Mouse (Mus musculus) myocyte (in vitro differentiated cells): ENCODE data around the gene Rhox2e. TPM values are rescaled to one million over a fixed set of nuclear protein-coding genes. Genes with fewer than 3 reads are reported as not detected.
"Not testable (repeated sequence)": the region's sequence is repeated elsewhere in the genome, so short reads cannot be mapped to it uniquely, and the experiment has no call there.

Experiments used
- H3K27me3 ChIP-seq: one replicate; pipeline ENCODE4 v1.6.1; 2011; ENCODE audit not compliant: control insufficient read depth, insufficient read depth, insufficient read length
- H3K36me3 ChIP-seq: one replicate; pipeline ENCODE4 v1.6.1; 2011; ENCODE audit not compliant: control insufficient read depth, insufficient read depth
- H3K4me2 ChIP-seq: one replicate; pipeline ENCODE4 v1.6.1; 2011; ENCODE audit warnings: low read depth, control low read depth
- H3K4me3 ChIP-seq: one replicate; pipeline ENCODE4 v1.5.1; 2011; ENCODE audit warnings: mild to moderate bottlenecking, control low read depth, moderate library complexity
- H3K79me2 ChIP-seq: one replicate; pipeline ENCODE4 v1.6.1; 2011; ENCODE audit not compliant: control insufficient read depth, insufficient read depth
- H3ac ChIP-seq: one replicate; pipeline ENCODE4 v1.6.1; 2011; ENCODE audit not compliant: control insufficient read depth, insufficient read length
- polyA plus RNA-seq: library from polyadenylated mRNA; unstranded; fragments of >200 nt; fragmentation: generic; extraction: Trizol; gene quantifications from one replicate; pipeline ENCODE4 v1.2.1, GENCODE M21; 2012; ENCODE audit warnings: missing spikeins

The Rhox2e gene
- not detected for polyA plus RNA-seq

DNA sequence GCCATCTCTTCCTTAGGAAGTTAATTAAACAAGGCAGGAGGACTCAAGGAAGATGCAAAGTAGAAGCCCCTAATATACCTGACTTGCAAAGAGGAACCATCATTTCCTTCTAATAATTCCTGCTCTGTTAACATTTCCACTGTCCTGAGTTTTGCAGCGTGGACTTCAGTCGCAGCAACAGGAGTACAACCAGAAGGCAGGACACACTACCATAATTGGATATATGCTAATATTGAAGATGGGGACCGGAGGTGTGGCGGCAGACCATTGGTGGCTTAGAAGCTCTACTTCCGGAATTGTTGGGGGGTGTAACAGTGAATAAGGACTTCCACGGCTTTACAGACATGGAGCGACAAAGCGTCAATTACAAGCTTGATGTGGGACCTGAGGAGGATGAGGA, at the start of gene Rhox2e:
Gene Rhox2e, plus strand, starts transcription at position 301 of the 400 bp plus-strand sequence.
- H3K4me2 ChIP-seq, H3ac ChIP-seq, H3K4me3 ChIP-seq, H3K36me3 ChIP-seq, H3K79me2 ChIP-seq, H3K27me3 ChIP-seq: not testable (repeated sequence)

DNA sequence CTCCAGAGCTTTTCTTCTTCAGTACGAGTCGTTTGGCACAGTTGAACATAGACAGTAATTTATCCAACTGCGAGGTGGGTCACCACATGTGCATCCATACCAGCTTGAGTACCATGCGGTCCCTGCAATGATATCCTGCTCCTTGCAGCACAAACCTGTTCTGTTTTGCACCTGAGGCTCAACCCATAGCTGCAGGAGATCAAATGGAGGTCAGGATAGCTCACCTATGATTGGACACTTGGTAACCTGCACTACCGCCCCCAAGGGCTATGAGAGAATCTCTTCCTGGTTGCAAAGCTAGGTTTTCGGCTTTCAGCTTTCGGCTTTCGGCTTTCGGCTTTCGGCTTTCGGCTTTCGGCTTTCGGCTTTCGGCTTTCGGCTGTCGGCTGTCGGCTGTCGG, 16.2 kb upstream of the Rhox2e start, which contains the start of gene Rhox4d:
Gene Rhox4d, plus strand, starts transcription at position 301 of the 400 bp plus-strand sequence.
- H3ac ChIP-seq, H3K4me3 ChIP-seq, H3K36me3 ChIP-seq, H3K4me2 ChIP-seq, H3K27me3 ChIP-seq, H3K79me2 ChIP-seq: not testable (repeated sequence)

DNA sequence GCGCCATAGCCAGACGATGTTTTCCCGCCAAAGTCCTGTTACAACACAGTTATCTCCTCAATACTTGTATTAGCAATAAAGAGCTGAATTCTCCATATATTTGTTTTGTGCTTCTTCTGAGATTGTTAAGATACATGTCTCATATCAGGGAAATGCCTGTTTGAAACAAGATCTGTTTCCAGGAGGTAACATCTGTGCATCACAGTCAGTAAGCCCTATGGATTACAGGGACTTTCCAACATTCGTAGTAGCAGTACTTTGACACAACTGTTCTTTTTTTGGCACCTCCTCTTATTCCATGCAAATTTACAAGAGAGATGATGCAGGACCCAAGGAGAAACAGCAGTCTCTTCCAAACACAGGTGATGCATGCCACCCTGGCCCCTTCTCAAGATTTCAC, 11.5 kb downstream of the Rhox2e start, which contains the start of gene Rhox3e:
Gene Rhox3e, plus strand, starts transcription at position 301 of the 400 bp plus-strand sequence.
- not testable (repeated sequence) for H3K4me3 ChIP-seq, H3K4me2 ChIP-seq, H3ac ChIP-seq, H3K36me3 ChIP-seq, H3K27me3 ChIP-seq, H3K79me2 ChIP-seq

DNA sequence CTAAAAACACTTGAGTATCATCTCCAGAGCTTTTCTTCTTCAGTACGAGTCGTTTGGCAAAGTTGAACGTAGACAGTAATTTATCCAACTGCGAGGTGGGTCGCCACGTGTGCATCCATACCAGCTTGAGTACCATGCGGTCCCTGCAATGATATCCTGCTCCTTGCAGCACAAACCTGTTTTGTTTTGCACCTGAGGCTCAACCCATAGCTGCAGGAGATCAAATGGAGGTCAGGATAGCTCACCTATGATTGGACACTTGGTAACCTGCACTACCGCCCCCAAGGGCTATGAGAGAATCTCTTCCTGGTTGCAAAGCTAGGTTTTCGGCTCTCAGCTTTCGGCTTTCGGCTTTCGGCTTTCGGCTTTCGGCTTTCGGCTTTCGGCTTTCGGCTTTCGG, 26.9 kb downstream of the Rhox2e start, which contains the start of gene Rhox4e:
Gene Rhox4e, plus strand, starts transcription at position 301 of the 400 bp plus-strand sequence.
- not testable (repeated sequence) for H3K36me3 ChIP-seq, H3ac ChIP-seq, H3K4me2 ChIP-seq, H3K27me3 ChIP-seq, H3K79me2 ChIP-seq, H3K4me3 ChIP-seq

DNA sequence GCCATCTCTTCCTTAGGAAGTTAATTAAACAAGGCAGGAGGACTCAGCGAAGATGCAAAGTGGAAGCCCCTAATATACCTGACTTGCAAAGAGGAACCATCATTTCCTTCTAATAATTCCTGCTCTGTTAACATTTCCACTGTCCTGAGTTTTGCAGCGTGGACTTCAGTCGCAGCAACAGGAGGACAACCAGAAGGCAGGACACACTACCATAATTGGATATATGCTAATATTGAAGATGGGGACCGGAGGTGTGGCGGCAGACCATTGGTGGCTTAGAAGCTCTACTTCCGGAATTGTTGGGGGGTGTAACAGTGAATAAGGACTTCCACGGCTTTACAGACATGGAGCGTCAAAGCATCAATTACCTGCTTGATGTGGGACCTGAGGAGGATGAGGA, 40.9 kb downstream of the Rhox2e start, which contains the start of gene Rhox2f:
Gene Rhox2f, plus strand, starts transcription at position 301 of the 400 bp plus-strand sequence.
- not testable (repeated sequence) for H3K27me3 ChIP-seq, H3K4me2 ChIP-seq, H3ac ChIP-seq, H3K79me2 ChIP-seq, H3K4me3 ChIP-seq, H3K36me3 ChIP-seq

DNA sequence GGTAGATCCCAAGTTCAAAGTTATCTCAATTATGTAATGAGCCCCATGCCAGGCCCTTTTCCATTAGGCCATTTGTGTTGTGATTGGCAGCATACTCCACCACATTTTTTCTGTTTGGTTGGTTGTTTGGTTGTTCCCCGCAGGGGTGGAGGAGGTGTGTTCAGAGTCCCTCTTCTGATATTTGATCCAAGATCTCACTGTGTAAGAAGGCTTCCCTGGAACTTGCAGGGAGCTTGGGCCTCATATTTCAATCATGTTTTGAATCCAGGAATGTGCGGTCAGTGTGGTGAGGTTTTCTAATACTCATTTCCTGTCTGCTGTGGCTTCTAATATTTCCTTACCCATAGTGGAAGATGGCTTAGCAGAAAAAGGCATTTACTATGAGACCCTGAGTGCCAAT, 42.4 kb downstream of the Rhox2e start:
- not testable (repeated sequence) for H3ac ChIP-seq

DNA sequence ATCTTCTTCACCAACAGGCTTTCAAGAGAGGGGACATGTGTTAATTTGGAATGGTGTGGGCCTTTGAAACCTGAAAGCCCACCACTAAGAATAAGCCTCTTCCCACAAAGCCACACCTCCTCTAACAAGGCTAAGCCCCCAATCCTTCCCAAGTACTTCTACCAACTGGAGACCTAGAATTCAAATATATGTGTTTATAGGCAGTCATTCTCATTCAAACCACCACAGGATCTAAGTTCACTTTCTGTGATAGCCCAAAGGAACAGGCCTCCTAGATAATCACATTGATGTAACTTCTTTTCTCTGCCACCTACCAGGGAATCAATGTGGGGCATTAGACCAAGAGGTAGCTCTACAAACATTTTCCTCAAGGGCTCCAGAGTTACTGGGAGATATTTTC, 50.4 kb downstream of the Rhox2e start, which contains the start of gene Rhox3f:
Gene Rhox3f, plus strand, starts transcription at position 301 of the 400 bp plus-strand sequence.
- not testable (repeated sequence) for H3K4me3 ChIP-seq, H3K79me2 ChIP-seq, H3K4me2 ChIP-seq, H3K36me3 ChIP-seq, H3ac ChIP-seq, H3K27me3 ChIP-seq

More for the DNA sequence above, 42.4 kb downstream of the Rhox2e start:
- not testable (repeated sequence) for H3K4me3 ChIP-seq, H3K79me2 ChIP-seq, H3K27me3 ChIP-seq, H3K36me3 ChIP-seq, H3K4me2 ChIP-seq

Other genes starting within 250 kb of the Rhox2e start
- not detected for gene Rhox3a2, start 150.4 kb upstream of the Rhox2e start, polyA plus RNA-seq
- not detected for gene Rhox4a2, start 139.6 kb upstream of the Rhox2e start, polyA plus RNA-seq
- not detected for gene Rhox2b, start 118.4 kb upstream of the Rhox2e start, polyA plus RNA-seq
- gene Rhox4b, start 98.0 kb upstream of the Rhox2e start, polyA plus RNA-seq, result not detected
- gene Rhox2c, start 76.8 kb upstream of the Rhox2e start, polyA plus RNA-seq, result not detected
- gene Rhox3c, start 71.9 kb upstream of the Rhox2e start, polyA plus RNA-seq, result not detected
- gene Rhox4c, start 50.1 kb upstream of the Rhox2e start, polyA plus RNA-seq, result not detected
- not detected for gene Rhox2d, start 37.0 kb upstream of the Rhox2e start, polyA plus RNA-seq
- gene Rhox4d, start 16.1 kb upstream of the Rhox2e start, polyA plus RNA-seq, result not detected
- not detected for gene Rhox3e, start 11.6 kb downstream of the Rhox2e start, polyA plus RNA-seq
- not detected for gene Rhox4e, start 27.0 kb downstream of the Rhox2e start, polyA plus RNA-seq
- not detected for gene Rhox2f, start 41.0 kb downstream of the Rhox2e start, polyA plus RNA-seq
- not detected for gene Rhox3f, start 50.5 kb downstream of the Rhox2e start, polyA plus RNA-seq
- gene Rhox4f, start 77.3 kb downstream of the Rhox2e start, polyA plus RNA-seq, result not detected
- gene Rhox3g, start 98.2 kb downstream of the Rhox2e start, polyA plus RNA-seq, result not detected
- gene Rhox2g, start 113.0 kb downstream of the Rhox2e start, polyA plus RNA-seq, result not detected
- gene Rhox4g, start 120.9 kb downstream of the Rhox2e start, polyA plus RNA-seq, result not detected
- gene Rhox3h, start 138.3 kb downstream of the Rhox2e start, polyA plus RNA-seq, result not detected
- gene Rhox2h, start 142.8 kb downstream of the Rhox2e start, polyA plus RNA-seq, result not detected